Mouse (Mus musculus) C2C12 (cell line): ENCODE results near the gene Arhgap23.

ENCODE experiments used
- CEBPB ChIP-seq: IDR thresholded peaks from one replicate; pipeline ENCODE4 v1.6.1; 2011; ENCODE audit warnings: low read depth, mild to moderate bottlenecking, control low read depth, moderate library complexity
- CTCF ChIP-seq: IDR thresholded peaks from one replicate; pipeline ENCODE4 v1.5.1; 2011; ENCODE audit not compliant: control insufficient read depth, insufficient read depth, insufficient read length

- TF ChIP-seq CTCF (no peak), CEBPB (no peak)
Observed at GRCm38 (mm10) chr11:97536835-97537579, 121.7 kb downstream of the Arhgap23 start.
